Mouse (Mus musculus): Measurements from ENCODE around the gene Reck. TPM values are rescaled to one million over a fixed set of nuclear protein-coding genes. Genes with fewer than 3 reads are reported as not detected.

The Reck gene
- polyA plus RNA-seq, 1 experiment from 2014 or later, result 5.8 TPM

DNA sequence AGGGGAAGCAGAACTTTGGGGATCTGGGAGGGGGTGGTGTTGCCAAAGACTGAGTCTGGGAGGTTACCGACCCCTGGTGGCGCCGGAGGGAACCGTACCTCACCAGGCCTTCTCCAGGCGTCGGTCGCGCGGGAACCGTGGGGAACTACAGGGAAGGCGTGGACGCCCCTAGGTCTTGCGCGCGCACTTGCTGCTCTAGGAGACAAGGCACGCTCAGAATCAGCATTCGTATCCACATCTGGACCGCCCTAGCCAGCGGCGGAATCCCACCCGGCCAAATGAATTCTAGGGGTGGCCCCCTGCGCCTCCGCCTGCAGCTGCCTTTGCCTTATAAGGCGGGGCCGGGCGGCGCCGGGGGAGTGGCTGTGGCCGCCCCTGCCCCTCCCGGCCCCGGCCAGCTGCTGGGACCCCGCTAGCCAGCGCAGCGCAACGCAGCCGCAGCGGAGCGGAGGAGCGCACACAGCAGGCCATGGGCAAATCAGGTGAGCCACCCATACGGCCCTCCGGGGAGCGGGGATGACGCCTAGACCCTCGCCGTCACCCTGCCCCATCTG lies 82.0 kb downstream of the Reck start, which contains the start of gene Glipr2:
Gene Glipr2, plus strand, starts transcription at position 110 of the 554 bp plus-strand sequence.
- Histone ChIP-seq H3K9ac (ENCODE audit: low read length) (peak within 1 kb of the TSS; percentile 80), H3K4me1 (ENCODE audit: control insufficient read depth, insufficient read depth, low read length) (peaks cover 8% of the 10 kb centered on the region), H3K4me3 (ENCODE audit: low read depth, low read length) (peak within 1 kb of the TSS; percentile 75), H3K36me3 (ENCODE audit: control insufficient read depth, insufficient read depth, low read length) (no peaks in the 10 kb centered on the region), H3K27me3 (replicated peaks; ENCODE audit: control insufficient read depth, insufficient read depth, low read length) (no peaks in the 10 kb centered on the region), H3K4me2 (ENCODE audit: low read length) (peak within 1 kb of the TSS; percentile 97), H3K27ac (ENCODE audit: low read depth, low read length) (peak within 1 kb of the TSS; percentile 70), H3K9me3 (replicated peaks; ENCODE audit: control insufficient read depth, low read length) (no peaks in the 10 kb centered on the region)
- WGBS, result under 1% methylated on average over 45 of the region's 45 CpGs
- DNase-seq (ENCODE audit: low spot score), result peak; percentile 91
- ATAC-seq, result peak; percentile 89

DNA sequence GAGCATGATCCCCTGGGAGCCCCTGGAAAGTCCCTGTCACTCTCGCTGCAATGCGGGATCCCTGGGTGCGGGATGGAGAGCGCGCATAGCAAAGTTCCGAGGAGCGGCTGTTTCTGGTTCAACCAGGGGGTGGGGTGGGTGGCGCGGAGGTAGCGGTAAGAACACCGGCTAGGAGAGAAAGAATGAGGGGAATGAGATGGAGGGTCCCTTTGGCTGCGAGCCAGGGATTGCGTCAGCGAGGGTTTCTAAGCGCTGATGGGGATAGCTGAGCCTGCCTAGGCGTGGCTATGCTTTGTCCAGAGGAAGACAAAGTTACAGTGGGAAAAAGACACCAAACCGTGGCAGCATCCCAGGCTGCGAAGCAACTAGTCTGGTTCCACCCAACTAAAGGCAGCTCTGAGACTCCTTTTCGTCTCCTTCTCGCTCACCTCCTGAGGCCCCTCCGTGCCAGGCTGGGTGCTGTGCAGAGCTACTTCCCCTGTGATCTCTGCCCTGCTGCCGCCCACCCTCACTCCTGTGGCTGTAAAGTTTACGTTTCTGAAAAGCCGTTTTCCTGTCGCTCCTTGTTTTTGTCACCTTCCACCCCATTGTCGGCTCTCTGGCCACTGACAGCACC lies 82.6 kb downstream of the Reck start:
- peak overlapping the region; percentile 75 for H3K4me3 ChIP-seq (ENCODE audit: low read depth, low read length)
- H3K27me3 ChIP-seq (replicated peaks; ENCODE audit: control insufficient read depth, insufficient read depth, low read length), result no peaks in the 10 kb centered on the region
- H3K27ac ChIP-seq (ENCODE audit: low read depth, low read length), result peak overlapping the region; percentile 70
- H3K4me1 ChIP-seq (ENCODE audit: control insufficient read depth, insufficient read depth, low read length), result peaks cover 8% of the 10 kb centered on the region
- peak; percentile 87 for ATAC-seq
- 0% methylated on average over 26 of the region's 26 CpGs for WGBS
- H3K9ac ChIP-seq (ENCODE audit: low read length), result peak overlapping the region; percentile 80
- peak overlapping the region; percentile 97 for H3K4me2 ChIP-seq (ENCODE audit: low read length)
- no peaks in the 10 kb centered on the region for H3K36me3 ChIP-seq (ENCODE audit: control insufficient read depth, insufficient read depth, low read length)
- DNase-seq (ENCODE audit: low spot score), result peak; percentile 90
- H3K9me3 ChIP-seq (replicated peaks; ENCODE audit: control insufficient read depth, low read length), result no peaks in the 10 kb centered on the region

DNA sequence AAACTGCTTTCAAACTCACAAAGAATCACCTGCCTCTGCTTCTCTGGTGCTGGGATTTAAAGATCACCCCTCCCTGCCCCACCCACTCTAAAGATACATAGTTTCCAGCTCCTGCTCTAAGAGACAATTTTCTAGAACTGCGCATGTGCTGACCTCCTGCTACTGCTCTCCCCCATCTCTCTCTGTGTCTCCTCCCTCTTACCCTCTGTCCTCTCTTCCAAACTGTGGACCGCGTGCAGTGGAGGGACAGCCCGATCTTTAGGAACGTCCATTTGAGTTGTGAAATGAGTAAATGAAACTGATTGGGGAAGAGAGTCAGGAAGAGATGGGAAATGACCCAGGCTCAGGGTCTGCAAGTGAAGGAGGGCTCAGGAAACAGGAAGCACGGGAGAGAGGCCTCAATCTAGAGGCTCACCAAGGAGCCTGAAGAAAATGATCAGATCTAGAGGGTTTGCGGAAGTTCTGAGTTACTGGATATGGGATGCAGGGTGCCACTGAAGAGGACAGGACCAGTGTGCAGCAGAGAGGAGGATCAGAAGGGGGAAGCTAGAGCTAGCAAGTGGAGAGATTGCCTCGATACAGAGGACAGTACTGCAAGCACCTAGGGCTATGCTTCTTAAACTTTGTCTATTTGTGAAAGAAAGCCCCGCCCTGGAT lies 84.3 kb downstream of the Reck start:
- Histone ChIP-seq H3K4me2 (ENCODE audit: low read length) (no peak overlapping the region), H3K27ac (ENCODE audit: low read depth, low read length) (no peak overlapping the region), H3K9me3 (replicated peaks; ENCODE audit: control insufficient read depth, low read length) (no peaks in the 10 kb centered on the region), H3K27me3 (replicated peaks; ENCODE audit: control insufficient read depth, insufficient read depth, low read length) (no peaks in the 10 kb centered on the region), H3K4me3 (ENCODE audit: low read depth, low read length) (no peak overlapping the region), H3K36me3 (ENCODE audit: control insufficient read depth, insufficient read depth, low read length) (no peaks in the 10 kb centered on the region), H3K4me1 (ENCODE audit: control insufficient read depth, insufficient read depth, low read length) (peaks cover 8% of the 10 kb centered on the region), H3K9ac (ENCODE audit: low read length) (no peak overlapping the region)
- WGBS, result 80% methylated on average over 9 of the region's 9 CpGs
- ATAC-seq, result no peak
- DNase-seq (ENCODE audit: low spot score), result no peak

DNA sequence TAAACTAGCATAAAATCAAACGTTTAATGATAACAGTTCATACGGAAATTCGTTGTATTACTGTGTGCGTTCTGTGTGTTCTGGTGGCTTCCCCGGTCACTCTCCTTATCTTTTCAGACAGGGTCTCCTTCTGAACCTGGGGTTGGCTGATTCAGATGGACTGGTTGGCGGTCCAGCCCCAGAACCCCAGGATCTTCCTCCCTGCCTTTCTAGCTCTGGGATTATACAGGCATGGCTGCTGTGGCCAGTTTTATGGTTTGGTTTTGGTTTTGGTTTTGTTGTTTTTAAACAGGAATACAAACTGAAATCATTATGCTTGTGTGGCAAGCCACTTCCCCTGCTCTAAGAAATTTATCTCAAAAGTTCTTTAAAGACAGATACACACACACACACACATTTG lies 84.9 kb downstream of the Reck start:
- Histone ChIP-seq H3K4me2 (ENCODE audit: low read length) (no peak overlapping the region), H3K9me3 (replicated peaks; ENCODE audit: control insufficient read depth, low read length) (no peaks in the 10 kb centered on the region), H3K4me3 (ENCODE audit: low read depth, low read length) (no peak overlapping the region), H3K27ac (ENCODE audit: low read depth, low read length) (no peak overlapping the region), H3K27me3 (replicated peaks; ENCODE audit: control insufficient read depth, insufficient read depth, low read length) (no peaks in the 10 kb centered on the region), H3K9ac (ENCODE audit: low read length) (no peak overlapping the region), H3K36me3 (ENCODE audit: control insufficient read depth, insufficient read depth, low read length) (no peaks in the 10 kb centered on the region), H3K4me1 (ENCODE audit: control insufficient read depth, insufficient read depth, low read length) (peaks cover 8% of the 10 kb centered on the region)
- DNase-seq (ENCODE audit: low spot score) (no peak), ATAC-seq (no peak)
- 83% methylated on average over 6 of the region's 6 CpGs for WGBS

DNA sequence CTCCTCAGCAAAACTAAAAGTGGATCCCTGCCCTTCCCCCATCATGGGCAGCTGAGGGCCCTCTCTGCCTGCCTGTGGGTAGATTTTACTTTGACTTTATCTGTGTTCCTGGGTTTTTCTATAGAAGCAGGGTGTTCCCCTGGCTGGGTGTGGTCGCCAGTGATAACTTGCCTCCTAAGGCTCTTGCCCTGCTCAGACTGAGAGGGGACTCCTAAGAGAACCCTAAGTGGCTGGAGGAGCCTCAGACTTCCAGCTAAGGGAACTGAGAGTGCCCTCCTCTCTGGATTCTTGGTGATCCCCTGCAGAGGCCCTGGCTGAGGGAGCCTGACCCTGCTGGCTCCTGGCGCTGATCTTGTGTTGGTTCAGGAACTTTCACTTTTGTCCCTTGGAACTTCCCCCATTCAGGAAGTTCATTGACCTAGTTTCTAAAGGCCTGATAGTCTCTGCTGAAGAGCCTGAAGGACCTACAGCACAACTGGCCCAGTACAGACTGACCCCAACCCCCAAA lies 89.0 kb downstream of the Reck start:
- Histone ChIP-seq H3K36me3 (ENCODE audit: control insufficient read depth, insufficient read depth, low read length) (no peaks in the 10 kb centered on the region), H3K4me3 (ENCODE audit: low read depth, low read length) (no peak overlapping the region), H3K27me3 (replicated peaks; ENCODE audit: control insufficient read depth, insufficient read depth, low read length) (no peaks in the 10 kb centered on the region), H3K27ac (ENCODE audit: low read depth, low read length) (no peak overlapping the region), H3K9me3 (replicated peaks; ENCODE audit: control insufficient read depth, low read length) (no peaks in the 10 kb centered on the region), H3K9ac (ENCODE audit: low read length) (no peak overlapping the region), H3K4me1 (ENCODE audit: control insufficient read depth, insufficient read depth, low read length) (no peaks in the 10 kb centered on the region), H3K4me2 (ENCODE audit: low read length) (no peak overlapping the region)
- no peak for DNase-seq (ENCODE audit: low spot score)
- 56% methylated on average over 2 of the region's 2 CpGs for WGBS
- ATAC-seq, result no peak

DNA sequence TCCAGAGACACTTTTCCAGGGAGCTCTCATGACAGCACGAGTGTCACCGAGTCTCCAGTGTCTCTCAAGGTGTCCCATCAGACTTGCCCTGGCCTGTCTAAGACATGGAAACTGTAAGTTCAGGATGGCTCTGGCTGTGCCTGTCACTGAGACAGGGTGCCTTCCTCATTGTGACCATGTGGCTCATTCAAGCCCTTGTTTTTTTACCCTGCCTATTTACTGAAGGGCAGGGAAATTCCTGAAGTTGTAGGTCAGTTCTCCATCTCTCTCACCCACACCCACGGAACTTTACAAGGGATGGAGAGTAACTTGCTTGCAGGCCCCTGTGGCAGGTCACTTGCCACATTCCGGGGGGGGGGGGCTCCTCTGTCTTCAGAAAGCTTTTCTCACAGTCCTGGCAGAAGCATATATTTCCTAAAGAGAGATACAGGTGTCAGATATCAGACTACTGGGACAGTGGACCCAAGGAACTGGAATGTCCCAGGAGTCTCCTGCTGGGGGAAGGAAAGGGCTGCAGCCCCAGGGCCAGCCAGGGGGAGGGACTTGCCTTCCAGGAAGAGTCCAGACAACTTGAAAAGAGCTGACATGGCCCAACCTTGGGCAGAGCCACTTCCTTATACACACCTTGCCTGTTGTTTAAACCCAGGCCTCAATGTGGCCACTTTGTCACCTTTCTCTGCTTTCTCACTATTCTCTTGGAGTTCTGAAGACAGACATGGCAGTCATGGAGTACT lies 89.8 kb downstream of the Reck start:
- DNase-seq (ENCODE audit: low spot score), result no peak
- Histone ChIP-seq H3K4me2 (ENCODE audit: low read length) (no peak overlapping the region), H3K27ac (ENCODE audit: low read depth, low read length) (no peak overlapping the region), H3K36me3 (ENCODE audit: control insufficient read depth, insufficient read depth, low read length) (no peaks in the 10 kb centered on the region), H3K9ac (ENCODE audit: low read length) (no peak overlapping the region), H3K4me1 (ENCODE audit: control insufficient read depth, insufficient read depth, low read length) (no peaks in the 10 kb centered on the region), H3K9me3 (replicated peaks; ENCODE audit: control insufficient read depth, low read length) (no peaks in the 10 kb centered on the region), H3K4me3 (ENCODE audit: low read depth, low read length) (no peak overlapping the region), H3K27me3 (replicated peaks; ENCODE audit: control insufficient read depth, insufficient read depth, low read length) (no peaks in the 10 kb centered on the region)
- WGBS, result 62% methylated on average over 4 of the region's 4 CpGs
- ATAC-seq, result no peak

DNA sequence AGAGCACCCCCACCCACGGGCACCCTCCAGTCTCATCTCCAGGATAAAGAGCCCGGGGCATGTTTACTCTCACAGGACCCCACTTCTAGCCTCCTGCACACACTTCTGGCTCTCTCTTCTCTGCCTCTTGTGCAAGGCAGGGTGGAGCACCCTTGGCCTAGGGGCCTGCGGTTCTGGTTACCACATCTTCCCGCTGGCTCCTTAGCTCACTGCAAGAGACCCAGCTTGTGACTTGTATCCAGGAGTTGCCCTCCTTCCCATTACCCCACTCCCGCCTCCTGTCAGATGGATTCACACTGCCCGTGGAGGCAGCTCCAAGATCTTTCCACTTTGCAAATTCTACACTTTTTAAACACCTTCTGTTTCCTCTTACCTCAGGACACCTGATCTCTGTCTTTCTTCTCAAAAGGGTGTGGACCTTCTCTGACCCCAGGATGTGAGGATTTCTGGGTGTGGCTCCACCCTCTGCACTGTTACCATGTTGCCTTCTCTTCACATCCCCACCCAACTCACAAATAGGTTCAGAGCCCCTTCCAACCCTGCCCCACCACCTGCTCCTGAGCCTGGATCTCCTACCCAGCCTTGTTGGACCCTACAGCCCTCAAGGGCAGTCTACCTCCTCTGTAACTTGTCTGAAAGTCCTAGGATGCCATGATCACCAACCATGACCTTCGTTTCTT lies 90.7 kb downstream of the Reck start:
- H3K36me3 ChIP-seq (ENCODE audit: control insufficient read depth, insufficient read depth, low read length), result no peaks in the 10 kb centered on the region
- 83% methylated on average over 7 of the region's 7 CpGs for WGBS
- ATAC-seq (no peak), DNase-seq (ENCODE audit: low spot score) (no peak)
- H3K27me3 ChIP-seq (replicated peaks; ENCODE audit: control insufficient read depth, insufficient read depth, low read length), result no peaks in the 10 kb centered on the region
- H3K4me1 ChIP-seq (ENCODE audit: control insufficient read depth, insufficient read depth, low read length), result no peaks in the 10 kb centered on the region
- no peak overlapping the region for H3K9ac ChIP-seq (ENCODE audit: low read length)
- H3K4me3 ChIP-seq (ENCODE audit: low read depth, low read length), result no peak overlapping the region
- H3K4me2 ChIP-seq (ENCODE audit: low read length), result no peak overlapping the region
- H3K27ac ChIP-seq (ENCODE audit: low read depth, low read length), result no peak overlapping the region
- H3K9me3 ChIP-seq (replicated peaks; ENCODE audit: control insufficient read depth, low read length), result no peaks in the 10 kb centered on the region

DNA sequence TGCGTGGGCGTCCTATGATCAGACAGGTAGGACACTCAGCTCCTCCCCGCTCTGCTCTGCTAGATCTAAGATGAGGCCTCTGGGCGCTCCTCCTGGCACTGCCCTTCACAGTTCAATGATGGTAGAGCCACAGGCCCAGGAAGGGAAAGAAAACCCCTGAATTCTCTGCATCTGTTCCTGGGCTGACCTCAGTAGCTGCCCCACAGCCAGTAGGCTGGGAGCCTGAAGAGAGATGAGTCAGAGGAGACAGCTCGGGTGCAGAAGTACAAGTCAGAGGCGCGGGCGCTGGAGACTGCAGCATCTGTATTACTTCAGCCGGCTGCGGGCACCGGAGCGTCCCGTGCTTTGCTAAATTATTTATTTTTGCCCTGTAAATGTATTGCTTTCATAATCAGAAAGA lies 93.3 kb downstream of the Reck start:
- no peak overlapping the region for H3K9ac ChIP-seq (ENCODE audit: low read length)
- H3K27ac ChIP-seq (ENCODE audit: low read depth, low read length), result no peak overlapping the region
- H3K4me1 ChIP-seq (ENCODE audit: control insufficient read depth, insufficient read depth, low read length), result 0 out of 2 replicates have a peak, but pooled peaks cover 4% of the 10 kb centered on the region
- no peaks in the 10 kb centered on the region for H3K36me3 ChIP-seq (ENCODE audit: control insufficient read depth, insufficient read depth, low read length)
- ATAC-seq (no peak), DNase-seq (ENCODE audit: low spot score) (no peak)
- no peaks in the 10 kb centered on the region for H3K9me3 ChIP-seq (replicated peaks; ENCODE audit: control insufficient read depth, low read length)
- H3K4me3 ChIP-seq (ENCODE audit: low read depth, low read length), result no peak overlapping the region
- no peaks in the 10 kb centered on the region for H3K27me3 ChIP-seq (replicated peaks; ENCODE audit: control insufficient read depth, insufficient read depth, low read length)
- 61% methylated on average over 13 of the region's 13 CpGs for WGBS
- H3K4me2 ChIP-seq (ENCODE audit: low read length), result no peak overlapping the region
